Mouse (Mus musculus): ENCODE results near the gene Zfp367. TPM values are rescaled to one million over a fixed set of nuclear protein-coding genes. Genes with fewer than 3 reads are reported as not detected.
A peak's percentile ranks its signal among the peaks of the same experiment; 100 is the strongest.

The Zfp367 gene
- 7.8 and 8.0 TPM in 2 replicates for polyA plus RNA-seq (2015; fragmentation: Nextera tagmentation; extraction: Ambion mirVana)

- H3K4me3 ChIP-seq (replicated peaks) = peak within 1 kb of the TSS; percentile 89
- H3K27ac ChIP-seq = peak within 1 kb of the TSS; percentile 67
- ATAC-seq = peak; percentile 98
- H3K27me3 ChIP-seq = peaks cover 8% of the 10 kb centered on the region; the same call in 1 of the 2 replicates
- peak within 1 kb of the TSS; percentile 78 for H3K9ac ChIP-seq (replicated peaks)
- no peaks in the 10 kb centered on the region for H3K36me3 ChIP-seq
- WGBS = under 1% methylated on average over 53 of the region's 56 CpGs
- H3K4me1 ChIP-seq (replicated peaks) = peaks cover 18% of the 10 kb centered on the region
- no peaks in the 10 kb centered on the region for H3K9me3 ChIP-seq
- peak within 1 kb of the TSS; percentile 94 for H3K4me2 ChIP-seq (replicated peaks)
These were observed at the start of gene Zfp367 for GRCm38 (mm10) chr13:64153083-64153682. TSS of gene Zfp367 (minus strand) at chr13:64153202.

- Histone ChIP-seq H3K27ac (no peak overlapping the region), H3K9me3 (no peaks in the 10 kb centered on the region), H3K27me3 (no peaks in the 10 kb centered on the region), H3K9ac (replicated peaks) (no peak overlapping the region), H3K4me3 (replicated peaks) (no peak overlapping the region), H3K4me1 (replicated peaks) (no peaks in the 10 kb centered on the region), H3K4me2 (replicated peaks) (no peak overlapping the region), H3K36me3 (peaks cover 4% of the 10 kb centered on the region; the same call in 1 of the 2 replicates)
- 98% methylated on average over 4 of the region's 4 CpGs for WGBS
- no peak for ATAC-seq
These were observed 47.9 kb upstream of the Zfp367 start for GRCm38 (mm10) chr13:64200911-64201310.

- Histone ChIP-seq H3K4me3 (replicated peaks) (no peak overlapping the region), H3K4me1 (replicated peaks) (no peaks in the 10 kb centered on the region), H3K9me3 (no peaks in the 10 kb centered on the region), H3K27ac (no peak overlapping the region), H3K27me3 (no peaks in the 10 kb centered on the region), H3K4me2 (replicated peaks) (no peak overlapping the region), H3K36me3 (peaks cover 4% of the 10 kb centered on the region; the same call in 1 of the 2 replicates), H3K9ac (replicated peaks) (no peak overlapping the region)
- no peak for ATAC-seq
- WGBS = 87% methylated on average over 4 of the region's 4 CpGs
These were observed 45.3 kb upstream of the Zfp367 start for GRCm38 (mm10) chr13:64198310-64198709.

GRCm38 (mm10) chr13:64197899-64198298 is 44.9 kb upstream of the Zfp367 start:
- ATAC-seq = no peak
- H3K4me2 ChIP-seq (replicated peaks) = no peak overlapping the region
- H3K4me1 ChIP-seq (replicated peaks) = no peaks in the 10 kb centered on the region
- no peaks in the 10 kb centered on the region for H3K9me3 ChIP-seq
- no peak overlapping the region for H3K9ac ChIP-seq (replicated peaks)
- H3K27ac ChIP-seq = no peak overlapping the region
- H3K27me3 ChIP-seq = no peaks in the 10 kb centered on the region
- 91% methylated on average over 6 of the region's 6 CpGs for WGBS
- peaks cover 4% of the 10 kb centered on the region; the same call in 1 of the 2 replicates for H3K36me3 ChIP-seq
- H3K4me3 ChIP-seq (replicated peaks) = no peak overlapping the region

GRCm38 (mm10) chr13:64187065-64187464 is 34.1 kb upstream of the Zfp367 start:
- H3K4me3 ChIP-seq (replicated peaks) = no peak overlapping the region
- H3K4me1 ChIP-seq (replicated peaks) = no peaks in the 10 kb centered on the region
- H3K9ac ChIP-seq (replicated peaks) = no peak overlapping the region
- no peaks in the 10 kb centered on the region for H3K9me3 ChIP-seq
- no peak overlapping the region for H3K27ac ChIP-seq
- ATAC-seq = no peak
- peaks cover 36% of the 10 kb centered on the region for H3K36me3 ChIP-seq
- no peak overlapping the region for H3K4me2 ChIP-seq (replicated peaks)
- H3K27me3 ChIP-seq = no peaks in the 10 kb centered on the region

GRCm38 (mm10) chr13:64186516-64186915 is 33.5 kb upstream of the Zfp367 start:
- no peaks in the 10 kb centered on the region for H3K4me1 ChIP-seq (replicated peaks)
- ATAC-seq = no peak
- H3K9ac ChIP-seq (replicated peaks) = no peak overlapping the region
- peaks cover 41% of the 10 kb centered on the region for H3K36me3 ChIP-seq
- H3K27ac ChIP-seq = no peak overlapping the region
- no peak overlapping the region for H3K4me3 ChIP-seq (replicated peaks)
- H3K9me3 ChIP-seq = no peaks in the 10 kb centered on the region
- 91% methylated on average over 4 of the region's 4 CpGs for WGBS
- no peak overlapping the region for H3K4me2 ChIP-seq (replicated peaks)
- H3K27me3 ChIP-seq = no peaks in the 10 kb centered on the region

- no peak overlapping the region for H3K27ac ChIP-seq
- no peak overlapping the region for H3K4me3 ChIP-seq (replicated peaks)
- no peaks in the 10 kb centered on the region for H3K9me3 ChIP-seq
- no peaks in the 10 kb centered on the region for H3K4me1 ChIP-seq (replicated peaks)
- ATAC-seq = no peak
- H3K9ac ChIP-seq (replicated peaks) = no peak overlapping the region
- H3K36me3 ChIP-seq = peaks cover 48% of the 10 kb centered on the region
- 94% methylated on average over 9 of the region's 9 CpGs for WGBS
- no peaks in the 10 kb centered on the region for H3K27me3 ChIP-seq
- H3K4me2 ChIP-seq (replicated peaks) = no peak overlapping the region
These were observed 32.6 kb upstream of the Zfp367 start for GRCm38 (mm10) chr13:64185586-64185985.

GRCm38 (mm10) chr13:64185176-64185575 is 32.2 kb upstream of the Zfp367 start:
- ATAC-seq = no peak
- WGBS = 80% methylated on average over 7 of the region's 7 CpGs
- Histone ChIP-seq H3K36me3 (peaks cover 48% of the 10 kb centered on the region), H3K27ac (no peak overlapping the region), H3K4me3 (replicated peaks) (no peak overlapping the region), H3K9ac (replicated peaks) (no peak overlapping the region), H3K4me1 (replicated peaks) (no peaks in the 10 kb centered on the region), H3K4me2 (replicated peaks) (no peak overlapping the region), H3K9me3 (no peaks in the 10 kb centered on the region), H3K27me3 (no peaks in the 10 kb centered on the region)

- H3K27me3 ChIP-seq = no peaks in the 10 kb centered on the region
- peaks cover 48% of the 10 kb centered on the region for H3K36me3 ChIP-seq
- H3K9me3 ChIP-seq = no peaks in the 10 kb centered on the region
- H3K4me1 ChIP-seq (replicated peaks) = no peaks in the 10 kb centered on the region
- no peak for ATAC-seq
- H3K4me2 ChIP-seq (replicated peaks) = no peak overlapping the region
- H3K4me3 ChIP-seq (replicated peaks) = no peak overlapping the region
- no peak overlapping the region for H3K9ac ChIP-seq (replicated peaks)
- H3K27ac ChIP-seq = no peak overlapping the region
- WGBS = 83% methylated on average over 10 of the region's 10 CpGs
These were observed 31.4 kb upstream of the Zfp367 start for GRCm38 (mm10) chr13:64184361-64184760.

- H3K9me3 ChIP-seq = no peaks in the 10 kb centered on the region
- H3K9ac ChIP-seq (replicated peaks) = no peak overlapping the region
- no peak overlapping the region for H3K4me3 ChIP-seq (replicated peaks)
- ATAC-seq = no peak
- H3K27me3 ChIP-seq = no peaks in the 10 kb centered on the region
- no peak overlapping the region for H3K27ac ChIP-seq
- peaks cover 48% of the 10 kb centered on the region for H3K36me3 ChIP-seq
- H3K4me2 ChIP-seq (replicated peaks) = no peak overlapping the region
- H3K4me1 ChIP-seq (replicated peaks) = peaks cover 4% of the 10 kb centered on the region; the same call in 1 of the 2 replicates
- 95% methylated on average over 4 of the region's 4 CpGs for WGBS
These were observed 30.6 kb upstream of the Zfp367 start for GRCm38 (mm10) chr13:64183583-64183982.

- Histone ChIP-seq H3K4me3 (replicated peaks) (no peak overlapping the region), H3K4me1 (replicated peaks) (peaks cover 6% of the 10 kb centered on the region; the same call in 1 of the 2 replicates), H3K9ac (replicated peaks) (no peak overlapping the region), H3K4me2 (replicated peaks) (no peak overlapping the region), H3K9me3 (no peaks in the 10 kb centered on the region), H3K27me3 (no peaks in the 10 kb centered on the region), H3K27ac (no peak overlapping the region), H3K36me3 (peaks cover 44% of the 10 kb centered on the region)
- 90% methylated on average over 2 of the region's 2 CpGs for WGBS
- no peak for ATAC-seq
These were observed 29.1 kb upstream of the Zfp367 start for GRCm38 (mm10) chr13:64182091-64182490.

GRCm38 (mm10) chr13:64180888-64181287 is 27.9 kb upstream of the Zfp367 start:
- H3K9me3 ChIP-seq = no peaks in the 10 kb centered on the region
- peaks cover 6% of the 10 kb centered on the region; the same call in 1 of the 2 replicates for H3K4me1 ChIP-seq (replicated peaks)
- H3K27me3 ChIP-seq = no peaks in the 10 kb centered on the region
- no peak overlapping the region for H3K4me2 ChIP-seq (replicated peaks)
- H3K27ac ChIP-seq = no peak overlapping the region
- H3K4me3 ChIP-seq (replicated peaks) = no peak overlapping the region
- peaks cover 35% of the 10 kb centered on the region for H3K36me3 ChIP-seq
- no peak for ATAC-seq
- H3K9ac ChIP-seq (replicated peaks) = no peak overlapping the region
- WGBS = 92% methylated on average over 3 of the region's 3 CpGs

- no peak overlapping the region for H3K4me2 ChIP-seq (replicated peaks)
- H3K36me3 ChIP-seq = peaks cover 32% of the 10 kb centered on the region
- H3K9ac ChIP-seq (replicated peaks) = no peak overlapping the region
- H3K9me3 ChIP-seq = no peaks in the 10 kb centered on the region
- H3K4me3 ChIP-seq (replicated peaks) = no peak overlapping the region
- ATAC-seq = no peak
- H3K27me3 ChIP-seq = no peaks in the 10 kb centered on the region
- no peak overlapping the region for H3K27ac ChIP-seq
- H3K4me1 ChIP-seq (replicated peaks) = peaks cover 6% of the 10 kb centered on the region; the same call in 1 of the 2 replicates
- 86% methylated on average over 4 of the region's 4 CpGs for WGBS
These were observed 27.3 kb upstream of the Zfp367 start for GRCm38 (mm10) chr13:64180300-64180699.

All from midbrain, embryonic 13.5 days (tissue).